Mouse (Mus musculus): ENCODE measurements around the gene Slc39a8.

- TF ChIP-seq POLR2A (IDR thresholded peaks at IDR 0.05; ENCODE audit: low read depth, low read length) (no peak), CTCF (IDR thresholded peaks at IDR 0.05; ENCODE audit: borderline replicate concordance, insufficient read depth, low read length) (no peak)
Measured at GRCm38 (mm10) chr3:135828000-135828399, 2.9 kb downstream of the Slc39a8 start.
